Mouse (Mus musculus) heart, adult 2 months (tissue): ENCODE measurements around the gene Ano7.

Source experiments
- CTCF ChIP-seq: fragments of 200-600 bp; IDR thresholded peaks from 2 replicates; pipeline ENCODE4 v1.8.1; 2022; ENCODE audit warnings: antibody characterized with exemption, mild to moderate bottlenecking, moderate library complexity
- POLR2A ChIP-seq: fragments of 200-500 bp; IDR thresholded peaks from 2 replicates; pipeline ENCODE4 v1.6.1; 2011; ENCODE audit warnings: mild to moderate bottlenecking, low read depth, low read length, control low read depth; ENCODE audit not compliant: insufficient read depth

- TF ChIP-seq CTCF: no peak
- no peak for TF ChIP-seq POLR2A
These were observed 80.1 kb downstream of the Ano7 start for GRCm38 (mm10) chr1:93453721-93454255.
